Mouse (Mus musculus): ENCODE data around the gene Atrnl1.

DNA sequence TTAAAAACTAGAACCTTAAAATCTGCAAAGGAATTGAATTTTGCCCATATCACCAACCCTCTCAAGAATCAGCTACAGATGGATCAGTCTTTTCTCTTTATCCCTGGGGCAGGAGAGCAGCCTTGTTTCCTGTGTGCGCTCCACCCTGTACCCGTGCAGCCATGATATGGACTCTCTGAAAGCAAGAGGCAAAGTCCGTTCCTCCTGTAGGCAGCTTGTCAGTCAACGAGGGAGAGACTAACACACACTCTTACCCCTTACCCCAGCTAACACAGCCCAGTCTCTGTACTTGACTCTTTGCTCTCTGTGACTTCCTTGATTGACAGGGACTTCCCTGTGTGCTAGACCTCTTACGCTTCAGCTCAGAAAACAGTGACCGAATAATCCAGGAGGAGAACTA lies 333.8 kb downstream of the Atrnl1 start:
- TF ChIP-seq POLR2A (IDR thresholded peaks at IDR 0.05; ENCODE audit: insufficient read depth, low read length) (no peak), CTCF (IDR thresholded peaks at IDR 0.05; ENCODE audit: low read depth, low read length) (no peak), EP300 (IDR thresholded peaks at IDR 0.05; ENCODE audit: insufficient read depth, low read depth, low read length) (no peak)
